Mouse (Mus musculus): ENCODE data around the gene Slc2a9. TPM values are rescaled to one million over a fixed set of nuclear protein-coding genes. Genes with fewer than 3 reads are reported as not detected.

Gene Slc2a9
- polyA plus RNA-seq, 1 experiment: 3.2 TPM

DNA sequence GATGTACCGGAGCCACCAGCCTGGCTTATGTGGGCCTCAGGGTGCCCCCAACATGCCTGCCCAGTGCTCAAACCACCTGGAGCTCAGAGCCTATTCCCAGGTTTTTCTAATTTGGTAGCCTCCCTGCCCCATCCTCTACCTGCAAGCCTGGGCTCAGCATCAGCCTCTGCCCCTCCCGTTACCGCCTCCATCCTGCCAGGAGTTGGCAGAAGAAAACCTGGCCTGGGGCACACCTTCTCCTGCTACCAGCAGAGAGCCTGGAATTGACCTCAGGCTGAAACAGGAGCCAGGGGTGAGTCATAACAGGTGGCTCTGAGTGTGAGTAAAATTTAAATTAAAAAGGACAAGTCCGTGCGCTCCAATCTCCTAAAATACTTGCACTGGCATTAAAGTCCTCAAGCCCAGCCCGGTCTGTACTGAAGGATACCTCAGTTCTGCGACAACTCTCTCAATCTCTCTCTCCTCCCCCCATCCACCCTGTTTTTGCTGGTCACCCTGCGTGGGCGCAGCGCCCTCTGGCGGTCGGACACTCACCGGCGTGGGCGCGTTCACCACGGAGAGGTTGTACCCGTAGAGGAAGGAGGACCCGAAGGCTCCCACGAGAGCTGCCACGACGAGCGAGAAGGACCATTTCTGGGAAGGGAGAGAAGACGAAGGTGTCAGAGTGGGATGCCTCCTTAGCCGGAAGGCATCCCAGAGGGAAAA, 25.9 kb downstream of the Slc2a9 start:
- 97% methylated on average over 25 of the region's 25 CpGs for WGBS
- Histone ChIP-seq H3K4me1 (ENCODE audit: control insufficient read depth, insufficient read depth, insufficient read length) (peaks cover 8% of the 10 kb centered on the region), H3K4me3 (ENCODE audit: extremely low read depth, insufficient read depth, insufficient read length) (no peak overlapping the region), H3K27ac (ENCODE audit: insufficient read depth, low read length) (no peak overlapping the region), H3K36me3 (ENCODE audit: control insufficient read depth, insufficient read depth, low read length) (peaks cover 3% of the 10 kb centered on the region; the same call in 1 of the 2 replicates), H3K27me3 (ENCODE audit: control insufficient read depth, insufficient read depth, low read length) (no peaks in the 10 kb centered on the region)
- DNase-seq (ENCODE audit: low read depth in 1 of 2, low spot score in 2 of 2): peak in 1 of 2 experiments; percentile 33
- no peak for TF ChIP-seq POLR2A (IDR thresholded peaks at IDR 0.05; ENCODE audit: low read depth, low read length)
- TF ChIP-seq CTCF (IDR thresholded peaks at IDR 0.05; ENCODE audit: extremely low read depth, insufficient read depth, insufficient read length, insufficient replicate concordance): no peak

DNA sequence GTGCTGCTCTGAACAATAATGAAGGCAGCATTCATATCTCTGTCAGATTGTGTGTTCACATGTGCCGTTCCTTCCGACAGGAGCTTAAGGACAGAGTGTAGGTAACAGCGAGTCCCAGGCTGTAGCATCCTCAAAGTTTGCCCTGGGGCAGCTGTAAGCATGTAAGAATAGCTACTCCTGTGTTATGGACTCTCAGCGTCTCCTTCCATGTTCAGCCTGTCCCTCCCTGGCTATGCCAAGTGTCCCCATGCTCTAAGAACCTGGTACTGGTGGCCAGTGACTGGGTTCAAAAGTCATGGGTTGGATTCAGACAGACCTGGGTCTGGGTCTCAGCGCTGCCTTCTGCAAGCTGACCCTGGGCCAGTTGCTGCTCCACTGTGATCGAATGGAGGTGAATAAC, 32.1 kb downstream of the Slc2a9 start:
- Histone ChIP-seq H3K4me1 (ENCODE audit: control insufficient read depth, insufficient read depth, insufficient read length) (no peaks in the 10 kb centered on the region), H3K27ac (ENCODE audit: insufficient read depth, low read length) (no peak overlapping the region), H3K4me3 (ENCODE audit: extremely low read depth, insufficient read depth, insufficient read length) (no peak overlapping the region), H3K36me3 (ENCODE audit: control insufficient read depth, insufficient read depth, low read length) (no peaks in the 10 kb centered on the region), H3K27me3 (ENCODE audit: control insufficient read depth, insufficient read depth, low read length) (no peaks in the 10 kb centered on the region)
- TF ChIP-seq CTCF (IDR thresholded peaks at IDR 0.05; ENCODE audit: extremely low read depth, insufficient read depth, insufficient read length, insufficient replicate concordance): no peak
- TF ChIP-seq POLR2A (IDR thresholded peaks at IDR 0.05; ENCODE audit: low read depth, low read length): no peak
- DNase-seq (ENCODE audit: low read depth in 1 of 2, low spot score in 2 of 2): no peak
- 95% methylated on average over 6 of the region's 6 CpGs for WGBS

DNA sequence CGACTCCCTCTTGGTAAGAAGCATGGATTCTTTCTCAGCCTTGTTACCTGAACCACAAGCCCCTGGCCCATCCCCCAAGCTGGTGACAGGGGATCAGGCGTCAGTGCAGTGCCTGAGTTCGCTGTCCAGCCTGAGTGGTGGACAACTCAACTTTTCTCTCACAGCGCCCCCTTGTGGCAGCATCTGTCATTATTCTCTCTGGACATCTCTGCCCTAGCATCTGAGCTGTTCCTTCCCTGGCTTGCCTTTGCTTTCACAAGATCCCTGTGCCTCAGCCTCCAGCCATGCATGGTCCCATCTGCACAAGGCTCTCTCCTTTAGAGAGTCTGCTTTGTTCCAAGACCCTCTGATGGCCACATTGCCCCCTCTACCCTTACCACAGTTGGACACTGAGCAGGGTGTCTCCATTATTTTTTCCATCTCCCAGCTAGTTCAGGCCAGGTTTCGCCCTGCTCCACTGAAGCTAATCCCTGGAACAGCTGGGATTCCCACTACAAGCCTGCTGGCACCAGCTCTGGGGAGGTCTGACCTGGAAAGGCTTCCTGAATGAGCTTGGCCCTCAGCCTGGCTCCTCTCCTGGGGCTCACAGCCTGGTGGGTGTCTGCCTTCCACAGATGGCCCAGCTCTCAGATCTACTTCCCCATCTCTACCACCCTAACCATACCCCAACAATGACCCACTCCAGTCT, 32.9 kb downstream of the Slc2a9 start:
- WGBS: 47% methylated on average over 5 of the region's 5 CpGs
- DNase-seq (ENCODE audit: low read depth in 1 of 2, low spot score in 2 of 2): peak in 1 of 2 experiments; percentile 53
- TF ChIP-seq POLR2A (IDR thresholded peaks at IDR 0.05; ENCODE audit: low read depth, low read length): no peak
- TF ChIP-seq CTCF (IDR thresholded peaks at IDR 0.05; ENCODE audit: extremely low read depth, insufficient read depth, insufficient read length, insufficient replicate concordance): peak; percentile 61; the same call in 1 of the 2 replicates
- H3K4me1 ChIP-seq (ENCODE audit: control insufficient read depth, insufficient read depth, insufficient read length): no peaks in the 10 kb centered on the region
- no peaks in the 10 kb centered on the region for H3K27me3 ChIP-seq (ENCODE audit: control insufficient read depth, insufficient read depth, low read length)
- H3K4me3 ChIP-seq (ENCODE audit: extremely low read depth, insufficient read depth, insufficient read length): no peak overlapping the region
- no peak overlapping the region for H3K27ac ChIP-seq (ENCODE audit: insufficient read depth, low read length)
- H3K36me3 ChIP-seq (ENCODE audit: control insufficient read depth, insufficient read depth, low read length): no peaks in the 10 kb centered on the region

DNA sequence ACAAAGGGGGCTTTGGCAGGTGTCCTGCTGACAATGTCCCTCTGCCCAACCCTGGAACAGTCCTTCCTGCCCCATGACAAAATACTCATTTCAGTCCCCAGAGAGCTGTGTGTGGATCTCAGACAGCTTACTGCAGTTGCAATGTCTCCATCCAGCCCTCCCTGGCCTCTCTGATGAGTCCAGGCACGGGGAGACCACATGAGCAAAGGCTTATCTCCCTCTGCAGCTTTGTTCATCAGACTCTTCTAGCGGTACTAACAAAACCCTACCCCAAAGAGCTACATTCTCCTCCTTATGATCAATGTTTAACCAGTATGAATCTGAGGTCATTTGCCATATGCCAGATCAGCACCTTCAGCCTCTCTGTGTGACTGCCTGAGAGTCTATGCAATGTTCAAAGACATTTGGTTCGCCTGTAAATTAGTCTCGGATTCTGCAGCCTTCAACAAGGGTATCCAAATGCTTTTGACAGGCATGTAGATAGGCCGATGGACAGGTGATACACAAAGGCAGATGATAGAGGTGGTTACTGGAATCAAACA, 36.3 kb downstream of the Slc2a9 start:
- no peak for TF ChIP-seq CTCF (IDR thresholded peaks at IDR 0.05; ENCODE audit: extremely low read depth, insufficient read depth, insufficient read length, insufficient replicate concordance)
- no peak for TF ChIP-seq POLR2A (IDR thresholded peaks at IDR 0.05; ENCODE audit: low read depth, low read length)
- DNase-seq (ENCODE audit: low read depth in 1 of 2, low spot score in 2 of 2): no peak
- H3K4me3 ChIP-seq (ENCODE audit: extremely low read depth, insufficient read depth, insufficient read length): no peak overlapping the region
- no peak overlapping the region for H3K27ac ChIP-seq (ENCODE audit: insufficient read depth, low read length)
- 80% methylated on average over 5 of the region's 5 CpGs for WGBS
- no peaks in the 10 kb centered on the region for H3K4me1 ChIP-seq (ENCODE audit: control insufficient read depth, insufficient read depth, insufficient read length)
- H3K36me3 ChIP-seq (ENCODE audit: control insufficient read depth, insufficient read depth, low read length): no peaks in the 10 kb centered on the region
- H3K27me3 ChIP-seq (ENCODE audit: control insufficient read depth, insufficient read depth, low read length): no peaks in the 10 kb centered on the region

DNA sequence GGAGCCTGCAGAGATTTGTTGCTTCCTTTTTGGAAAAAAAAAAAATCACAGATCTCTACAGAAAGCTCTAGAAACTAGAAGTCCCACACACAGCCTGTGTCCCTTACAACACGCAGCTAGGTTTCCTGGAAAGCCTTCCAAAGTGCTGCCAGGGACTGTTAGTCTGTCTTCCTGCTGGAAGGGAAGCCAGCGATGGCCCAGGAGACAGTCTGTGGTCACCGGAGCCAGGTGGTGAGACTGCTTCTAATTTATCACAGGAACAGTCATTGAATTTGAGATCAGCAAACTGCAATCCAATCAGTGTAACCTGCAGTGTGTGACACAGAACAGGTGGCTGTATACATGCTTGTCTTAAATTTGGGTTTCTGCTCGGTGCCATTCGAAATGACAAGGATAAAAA, 41.7 kb downstream of the Slc2a9 start:
- Histone ChIP-seq H3K27ac (ENCODE audit: insufficient read depth, low read length) (no peak overlapping the region), H3K27me3 (ENCODE audit: control insufficient read depth, insufficient read depth, low read length) (no peaks in the 10 kb centered on the region), H3K4me3 (ENCODE audit: extremely low read depth, insufficient read depth, insufficient read length) (no peak overlapping the region), H3K36me3 (ENCODE audit: control insufficient read depth, insufficient read depth, low read length) (no peaks in the 10 kb centered on the region), H3K4me1 (ENCODE audit: control insufficient read depth, insufficient read depth, insufficient read length) (no peaks in the 10 kb centered on the region)
- WGBS: 90% methylated on average over 5 of the region's 5 CpGs
- TF ChIP-seq CTCF (IDR thresholded peaks at IDR 0.05; ENCODE audit: extremely low read depth, insufficient read depth, insufficient read length, insufficient replicate concordance) (no peak), POLR2A (IDR thresholded peaks at IDR 0.05; ENCODE audit: low read depth, low read length) (no peak)
- DNase-seq (ENCODE audit: low read depth in 1 of 2, low spot score in 2 of 2): no peak

DNA sequence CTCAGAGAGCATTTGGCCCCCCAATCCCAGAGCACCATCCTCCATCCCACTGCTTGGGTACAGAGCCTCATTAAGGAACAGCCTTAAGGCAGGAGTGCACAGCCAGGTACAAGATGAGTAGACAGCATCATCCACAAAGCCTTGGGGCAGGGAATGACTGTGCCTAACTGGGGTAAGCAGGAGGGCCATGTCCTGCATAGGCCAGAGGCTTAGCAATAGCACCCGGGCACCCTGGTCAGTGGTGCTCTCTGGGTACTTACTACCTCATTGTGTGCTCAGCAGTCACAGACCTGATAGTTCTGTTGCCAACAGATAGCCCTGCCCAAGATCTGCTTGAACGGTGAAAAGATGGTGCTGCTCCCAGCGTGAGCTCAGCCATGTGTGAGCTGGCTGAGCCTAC, 52.0 kb downstream of the Slc2a9 start:
- TF ChIP-seq CTCF (IDR thresholded peaks at IDR 0.05; ENCODE audit: extremely low read depth, insufficient read depth, insufficient read length, insufficient replicate concordance) (no peak), POLR2A (IDR thresholded peaks at IDR 0.05; ENCODE audit: low read depth, low read length) (no peak)
- Histone ChIP-seq H3K36me3 (ENCODE audit: control insufficient read depth, insufficient read depth, low read length) (no peaks in the 10 kb centered on the region), H3K27ac (ENCODE audit: insufficient read depth, low read length) (no peak overlapping the region), H3K27me3 (ENCODE audit: control insufficient read depth, insufficient read depth, low read length) (no peaks in the 10 kb centered on the region), H3K4me3 (ENCODE audit: extremely low read depth, insufficient read depth, insufficient read length) (no peak overlapping the region), H3K4me1 (ENCODE audit: control insufficient read depth, insufficient read depth, insufficient read length) (no peaks in the 10 kb centered on the region)
- 92% methylated on average over 3 of the region's 3 CpGs for WGBS
- DNase-seq (ENCODE audit: low read depth in 1 of 2, low spot score in 2 of 2): no peak

All from spleen, adult 2 months (tissue).